Mouse (Mus musculus) heart, embryonic 15.5 days (tissue): Measurements from ENCODE around the gene Atf5. TPM values are rescaled to one million over a fixed set of nuclear protein-coding genes. Genes with fewer than 3 reads are reported as not detected.

Source experiments
- microRNA counts: library from miRNA; unstranded; fragments of <30 nt; microRNA quantifications from one replicate; lab custom pipeline; 2016
- microRNA-seq: library from miRNA; unstranded; fragments of <30 nt; microRNA quantifications from one replicate; pipeline ENCODE4, GENCODE M21; 2016
- polyA plus RNA-seq: library from polyadenylated mRNA; unstranded; fragments of >200 nt; fragmentation: Nextera tagmentation; extraction: Ambion mirVana; gene quantifications from 2 replicates; pipeline ENCODE4 v1.2.1, GENCODE M21; 2015

The Atf5 gene
- polyA plus RNA-seq, 1 experiment from 2014 or later = 2.5 TPM

MicroRNAs encoded within 50 kb of the gene (microRNA counts, 519-probe panel; counts per million panel counts)
- not detected for microRNA mmu-miR-707 (lab: Ali Mortazavi, UCI)

Small RNA genes lying within 50 kb of the gene (microRNA-seq; reads per million reads assigned to microRNA genes)
- not detected for gene Mir707

Other genes starting within 250 kb of the Atf5 start
- gene Napsa, start 244.3 kb downstream of the Atf5 start, polyA plus RNA-seq = 1.7 and 5.7 TPM in 2 replicates
- gene Kcnc3, start 226.0 kb downstream of the Atf5 start, polyA plus RNA-seq = 0.11 and 0.37 TPM in 2 replicates
- gene Myh14, start 145.8 kb downstream of the Atf5 start, polyA plus RNA-seq = 1.7 and 6.3 TPM in 2 replicates
- gene Izumo2, start 107.9 kb downstream of the Atf5 start, polyA plus RNA-seq = not detected in 2 replicates
- gene Vrk3, start 68.2 kb downstream of the Atf5 start, polyA plus RNA-seq = 32.7 and 34.0 TPM in 2 replicates
- gene Zfp473, start 65.6 kb downstream of the Atf5 start, polyA plus RNA-seq = 0.47 and 0.58 TPM in 2 replicates
- gene Nup62, start 570 bp downstream of the Atf5 start, polyA plus RNA-seq = 57.2 and 77.3 TPM in 2 replicates
- gene Il4i1, start 271 bp downstream of the Atf5 start, polyA plus RNA-seq = 1.1 and 3.2 TPM in 2 replicates
- 91.7 and 97.8 TPM in 2 replicates for gene Akt1s1, start 32.3 kb upstream of the Atf5 start, polyA plus RNA-seq
- 53.2 and 63.4 TPM in 2 replicates for gene Tbc1d17, start 32.4 kb upstream of the Atf5 start, polyA plus RNA-seq
- gene Pnkp, start 40.5 kb upstream of the Atf5 start, polyA plus RNA-seq = 22.4 and 28.7 TPM in 2 replicates
- gene Ptov1, start 53.1 kb upstream of the Atf5 start, polyA plus RNA-seq = 206 and 273 TPM in 2 replicates
- 72.9 and 93.9 TPM in 2 replicates for gene Med25, start 76.1 kb upstream of the Atf5 start, polyA plus RNA-seq
- gene Fuz, start 79.4 kb upstream of the Atf5 start, polyA plus RNA-seq = 11.9 and 16.3 TPM in 2 replicates
- gene Ap2a1, start 112.8 kb upstream of the Atf5 start, polyA plus RNA-seq = 51.9 and 57.4 TPM in 2 replicates
- gene Tsks, start 126.5 kb upstream of the Atf5 start, polyA plus RNA-seq = 0.13 and 0.27 TPM in 2 replicates
- gene Cpt1c, start 158.2 kb upstream of the Atf5 start, polyA plus RNA-seq = 9.0 and 12.2 TPM in 2 replicates
- 315 and 356 TPM in 2 replicates for gene Prmt1, start 169.9 kb upstream of the Atf5 start, polyA plus RNA-seq
- 61.6 and 76.7 TPM in 2 replicates for gene Irf3, start 181.0 kb upstream of the Atf5 start, polyA plus RNA-seq
- gene Bcl2l12, start 182.1 kb upstream of the Atf5 start, polyA plus RNA-seq = 34.5 and 35.4 TPM in 2 replicates
- 25.1 and 32.5 TPM in 2 replicates for gene Scaf1, start 199.7 kb upstream of the Atf5 start, polyA plus RNA-seq
- gene Rras, start 201.3 kb upstream of the Atf5 start, polyA plus RNA-seq = 76.4 and 80.8 TPM in 2 replicates
- 5.0 and 7.6 TPM in 2 replicates for gene Prr12, start 236.2 kb upstream of the Atf5 start, polyA plus RNA-seq
- 42.4 and 54.8 TPM in 2 replicates for gene Nosip, start 245.8 kb upstream of the Atf5 start, polyA plus RNA-seq
- gene Prrg2, start 246.0 kb upstream of the Atf5 start, polyA plus RNA-seq = 12.9 and 15.9 TPM in 2 replicates